Mouse (Mus musculus) adrenal gland, postnatal 10 days (tissue): ENCODE measurements around the gene 1700025C18Rik. TPM values are rescaled to one million over a fixed set of nuclear protein-coding genes. Genes with fewer than 3 reads are reported as not detected.

ENCODE experiments used
- DNase-seq: peaks from one replicate; pipeline ENCODE4 v3.0.0; 2021; ENCODE audit warnings: mixed read lengths
- total RNA-seq, 2 experiments: library from RNA; stranded (reverse); gene quantifications; 2 replicates each; pipeline ENCODE4 v1.2.3; 2021

The 1700025C18Rik gene
- total RNA-seq, 2 experiments from 2014 or later, result not detected

GRCm38 (mm10) chr2:165034131-165035057 is 56.2 kb downstream of the 1700025C18Rik start, which contains the start of gene Ncoa5:
Ncoa5 (minus strand) TSS chr2:165034867.
- DNase-seq, result peak; percentile 98

DNA sequence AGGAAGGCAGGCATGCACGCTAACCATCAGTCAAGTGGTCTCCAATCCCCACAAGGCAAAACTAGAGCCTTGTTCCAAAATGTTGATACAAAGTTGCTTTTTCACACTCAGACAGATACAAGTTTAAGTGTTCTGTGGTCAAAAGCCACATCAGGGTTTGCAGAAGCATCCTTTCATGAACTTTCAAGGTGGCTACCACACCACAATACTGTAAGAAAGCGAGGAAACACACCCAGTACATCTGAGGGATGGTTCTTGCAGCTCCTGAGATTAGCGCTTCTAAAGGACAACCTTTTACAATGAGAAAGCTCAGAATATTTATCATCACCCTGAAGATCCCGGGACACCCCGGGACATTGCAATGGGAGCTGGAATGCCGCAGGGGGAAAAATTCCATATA is 57.2 kb downstream of the 1700025C18Rik start:
- DNase-seq, result no peak

DNA sequence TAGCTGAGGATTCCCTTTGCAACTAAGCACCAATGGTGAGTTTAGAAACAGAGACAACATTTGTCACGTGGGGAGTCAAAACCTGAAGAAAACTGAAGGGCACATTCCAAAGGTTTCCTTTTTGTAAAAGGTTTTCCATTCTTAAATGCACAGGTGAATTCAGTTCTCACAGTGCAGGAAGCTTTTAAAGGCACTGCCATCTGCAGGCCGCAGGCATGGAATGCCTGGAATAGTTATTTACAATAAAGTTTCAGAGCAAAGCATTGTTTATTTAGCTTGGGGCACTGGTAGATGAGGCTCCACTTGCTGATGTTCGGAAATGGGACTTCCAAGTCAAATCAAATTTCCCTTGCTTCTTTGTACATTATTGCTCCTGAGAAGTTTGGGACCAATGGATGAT is 58.0 kb downstream of the 1700025C18Rik start:
- no peak for DNase-seq

Other genes with a start within 250 kb of the 1700025C18Rik start
- gene Pltp, start 233.0 kb downstream of the 1700025C18Rik start, total RNA-seq, result 10 to 100 TPM; 31.5 to 36.6 TPM
- 10 to 100 TPM; 47.1 to 55.0 TPM for gene Pcif1, start 211.4 kb downstream of the 1700025C18Rik start, total RNA-seq
- 10 to 100 TPM; 13.4 to 16.2 TPM for gene Zfp335, start 179.0 kb downstream of the 1700025C18Rik start, total RNA-seq
- 10 to 100 TPM in 1 of 2 experiments, 1 to 10 TPM in 1; 2.6 to 24.5 TPM for gene Mmp9, start 150.0 kb downstream of the 1700025C18Rik start, total RNA-seq
- 1 to 10 TPM; 4.5 to 7.7 TPM for gene Slc12a5, start 129.9 kb downstream of the 1700025C18Rik start, total RNA-seq
- gene Ncoa5, start 55.9 kb downstream of the 1700025C18Rik start, total RNA-seq, result 10 to 100 TPM; 29.3 to 35.9 TPM
- 1 to 10 TPM; 2.9 to 3.3 TPM for gene Cd40, start 35.1 kb downstream of the 1700025C18Rik start, total RNA-seq
- gene Cdh22, start 144.1 kb upstream of the 1700025C18Rik start, total RNA-seq, result 1 to 10 TPM; 1.1 to 1.2 TPM
- 10 to 100 TPM; 33.0 to 34.1 TPM for gene Slc35c2, start 197.1 kb upstream of the 1700025C18Rik start, total RNA-seq
- 10 to 100 TPM; 27.0 to 34.7 TPM for gene Elmo2, start 235.7 kb upstream of the 1700025C18Rik start, total RNA-seq